Mouse (Mus musculus) myocyte (in vitro differentiated cells): Measurements from ENCODE around the gene Fan1.

Experiments
- CEBPB ChIP-seq: IDR thresholded peaks from 2 replicates; pipeline ENCODE4 v1.6.1; 2011; ENCODE audit warnings: mild to moderate bottlenecking, moderate library complexity; ENCODE audit not compliant: poor library complexity, insufficient read depth, severe bottlenecking
- E2F4 ChIP-seq: IDR thresholded peaks from one replicate; pipeline ENCODE4 v1.6.1; 2011; ENCODE audit warnings: mild to moderate bottlenecking, control low read depth, moderate library complexity; ENCODE audit not compliant: insufficient read depth
- MAX ChIP-seq: IDR thresholded peaks from one replicate; pipeline ENCODE4 v1.6.1; 2011; ENCODE audit warnings: low read depth, mild to moderate bottlenecking, control low read depth
- MYOD1 ChIP-seq, 3 experiments: IDR thresholded peaks; one replicate each; pipeline ENCODE4 v1.6.1; 2011; ENCODE audit warnings: control low read depth in 2 of 3, low read depth in 2 of 3, mild to moderate bottlenecking in 2 of 3, moderate library complexity in 1 of 3; ENCODE audit not compliant: insufficient read length in 2 of 3, control insufficient read depth in 1 of 3
- POLR2A ChIP-seq: IDR thresholded peaks from one replicate; pipeline ENCODE4 v1.6.1; 2011; ENCODE audit warnings: low read depth, mild to moderate bottlenecking, control low read depth, moderate library complexity; ENCODE audit not compliant: insufficient read length
- TCF12 ChIP-seq: IDR thresholded peaks from one replicate; pipeline ENCODE4 v1.6.1; 2011; ENCODE audit warnings: mild to moderate bottlenecking, control low read depth; ENCODE audit not compliant: poor library complexity, insufficient read depth, severe bottlenecking
- TCF3 ChIP-seq: IDR thresholded peaks from one replicate; pipeline ENCODE4 v1.6.1; 2011; ENCODE audit warnings: low read depth, control low read depth; ENCODE audit not compliant: insufficient read length

GRCm38 (mm10) chr7:64349147-64349861, 24.6 kb downstream of the Fan1 start:
- TF ChIP-seq E2F4 (no peak), MYOD1 (IDR thresholded peaks at IDR 0.05; ENCODE audit: control insufficient read depth in 1 of 3, insufficient read length in 2 of 3, low read depth in 2 of 3) (no peak), CEBPB (no peak), MAX (no peak), TCF3 (no peak), POLR2A (no peak), TCF12 (no peak)
